Mouse (Mus musculus) spleen, postnatal 10 days (tissue): ENCODE results near the gene Ninj2.

Experiments
- DNase-seq, 2 experiments: peaks; one replicate each; pipeline ENCODE4 v3.0.0; 2021 to 2022; ENCODE audit warnings: low spot score in 2 of 2

Ninj2 gene

GRCm38 (mm10) chr6:120094091-120094776 is 1.1 kb downstream of the Ninj2 start:
- DNase-seq = no peak

- DNase-seq = no peak
Measured at GRCm38 (mm10) chr6:120095096-120095495, 1.9 kb downstream of the Ninj2 start.

- DNase-seq = no peak
Measured at GRCm38 (mm10) chr6:120095501-120095900, 2.4 kb downstream of the Ninj2 start.

GRCm38 (mm10) chr6:120099392-120099791 is 6.2 kb downstream of the Ninj2 start:
- DNase-seq = no peak

GRCm38 (mm10) chr6:120101221-120101620 is 8.1 kb downstream of the Ninj2 start:
- no peak for DNase-seq

GRCm38 (mm10) chr6:120101996-120102395 is 8.8 kb downstream of the Ninj2 start:
- DNase-seq = no peak

GRCm38 (mm10) chr6:120103104-120103503 is 10.0 kb downstream of the Ninj2 start:
- DNase-seq = no peak

- no peak for DNase-seq
Measured at GRCm38 (mm10) chr6:120105055-120105454, 11.9 kb downstream of the Ninj2 start.

GRCm38 (mm10) chr6:120107586-120107985 is 14.4 kb downstream of the Ninj2 start:
- DNase-seq = no peak

GRCm38 (mm10) chr6:120108061-120108460 is 14.9 kb downstream of the Ninj2 start:
- DNase-seq = no peak

GRCm38 (mm10) chr6:120109173-120109572 is 16.0 kb downstream of the Ninj2 start:
- no peak for DNase-seq

GRCm38 (mm10) chr6:120109932-120110331 is 16.8 kb downstream of the Ninj2 start:
- no peak for DNase-seq

GRCm38 (mm10) chr6:120110738-120111409 is 17.7 kb downstream of the Ninj2 start:
- DNase-seq = no peak

- DNase-seq = no peak
Measured at GRCm38 (mm10) chr6:120111410-120111783, 18.2 kb downstream of the Ninj2 start.

- DNase-seq = peak; percentile 39 to 73
Measured at GRCm38 (mm10) chr6:120111984-120112803, 19.0 kb downstream of the Ninj2 start.

GRCm38 (mm10) chr6:120113856-120114255 is 20.7 kb downstream of the Ninj2 start:
- no peak for DNase-seq

GRCm38 (mm10) chr6:120114271-120114670 is 21.1 kb downstream of the Ninj2 start:
- DNase-seq = no peak

GRCm38 (mm10) chr6:120114698-120115097 is 21.5 kb downstream of the Ninj2 start:
- no peak for DNase-seq

GRCm38 (mm10) chr6:120115443-120115842 is 22.3 kb downstream of the Ninj2 start:
- DNase-seq = no peak

- DNase-seq = no peak
Measured at GRCm38 (mm10) chr6:120119824-120120223, 26.7 kb downstream of the Ninj2 start.

GRCm38 (mm10) chr6:120124688-120125087 is 31.5 kb downstream of the Ninj2 start:
- DNase-seq = no peak

- no peak for DNase-seq
Measured at GRCm38 (mm10) chr6:120126456-120126855, 33.3 kb downstream of the Ninj2 start.

- no peak for DNase-seq
Measured at GRCm38 (mm10) chr6:120127321-120127720, 34.2 kb downstream of the Ninj2 start.
